Mouse (Mus musculus): ENCODE results near the gene Mucl1.
A peak's percentile ranks its signal among the peaks of the same experiment; 100 is the strongest.
"Not testable (repeated sequence)": the region's sequence is repeated elsewhere in the genome, so short reads cannot be mapped to it uniquely, and the experiment has no call there.

Mucl1 gene

GRCm38 (mm10) chr15:103755369-103755768, at the start of gene Mucl1:
TSS of gene Mucl1 (minus strand) at chr15:103755469.
- DNase-seq (ENCODE audit: low spot score) = no peak

- peak; percentile 6 for DNase-seq (ENCODE audit: low spot score)
Measured at GRCm38 (mm10) chr15:103766836-103767235, 11.6 kb upstream of the Mucl1 start.

- DNase-seq (ENCODE audit: low spot score) = not testable (repeated sequence)
Measured at GRCm38 (mm10) chr15:103716861-103717260, 38.4 kb downstream of the Mucl1 start.
